Mouse (Mus musculus): ENCODE results near the gene Nkain4.

DNA sequence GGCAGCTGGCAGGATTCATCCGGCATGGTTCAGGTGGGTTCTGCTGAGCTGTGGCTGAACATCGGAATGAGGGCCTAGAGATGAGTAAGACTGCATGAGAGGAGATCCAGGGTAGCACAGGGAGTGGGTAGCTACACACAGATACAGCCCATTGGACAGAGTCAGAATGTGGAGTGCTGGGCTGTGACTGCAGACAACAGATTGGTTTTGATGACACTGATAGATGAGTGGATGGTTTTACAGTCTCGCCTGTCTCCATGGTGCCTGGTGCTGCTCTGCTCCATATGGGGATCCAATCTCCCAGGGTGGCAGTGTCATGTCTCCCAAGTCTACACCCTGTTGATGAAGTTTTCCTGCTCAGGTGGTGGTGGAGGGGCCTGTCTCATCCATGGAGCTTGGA lies 42.4 kb upstream of the Nkain4 start:
- TF ChIP-seq POLR2A (IDR thresholded peaks at IDR 0.05; ENCODE audit: control insufficient read depth, low read depth, low read length) (no peak), CTCF (IDR thresholded peaks at IDR 0.05; ENCODE audit: control insufficient read depth, insufficient read depth, insufficient replicate concordance, low read depth, low read length) (no peak)

All from testis, adult 2 months (tissue).